Comparison of ENCODE assay signal across 10 mouse cellular contexts in the genomic region with DNA sequence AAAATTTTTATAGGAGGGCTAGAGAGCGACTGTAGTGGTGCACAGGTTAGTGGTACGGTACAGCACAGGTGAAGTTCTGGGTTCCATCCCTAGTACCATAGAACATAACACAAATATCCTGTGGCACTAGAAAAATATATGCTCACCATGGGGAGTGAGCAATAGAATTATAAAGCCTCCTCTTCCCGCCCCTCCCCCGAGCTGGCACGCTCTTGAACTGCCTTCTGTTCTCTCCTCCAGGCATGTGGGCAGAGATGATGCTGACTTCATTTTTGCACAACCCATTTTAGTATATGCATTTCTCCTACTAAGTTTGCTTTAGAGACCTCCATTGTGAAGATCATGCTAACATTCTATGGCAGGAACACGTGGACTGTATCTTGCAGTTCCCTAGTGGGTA.
DNase-seq lines count a peak whose midpoint lies in the region; ATAC-seq and TF ChIP-seq lines count a peak whose summit lies in the region.
"Had no signal": no experiment of that assay in that cellular context is flagged by ENCODE, and none has a peak within 500 bp of the region (broad histone marks: within the 10 kb centered on the region; RNA-seq: fewer than 3 reads in every experiment).

No protein-coding gene starts in this region.

- no peaks in the 10 kb centered on the region for H3K9me3 ChIP-seq in kidney, postnatal 0 days (replicated peaks; ENCODE audit: low read length)
- H3K9me3 ChIP-seq in intestine, postnatal 0 days (ENCODE audit: control insufficient read depth) = no peaks in the 10 kb centered on the region
- H3K9me3 ChIP-seq: embryonic facial prominence, embryonic 15.5 days had no signal

- H3K4me1 ChIP-seq in kidney, postnatal 0 days (replicated peaks; ENCODE audit: insufficient read depth, low read length) = 0 out of 2 replicates have a peak, but pooled peaks cover 2% of the 10 kb centered on the region
- no peaks in the 10 kb centered on the region for H3K4me1 ChIP-seq in intestine, postnatal 0 days (replicated peaks; ENCODE audit: control insufficient read depth, insufficient read depth, low read length)
- H3K4me1 ChIP-seq: embryonic facial prominence, embryonic 15.5 days had no signal

- no peak overlapping the region for H3K4me2 ChIP-seq in kidney, postnatal 0 days (ENCODE audit: low read length)
- H3K4me2 ChIP-seq in intestine, postnatal 0 days (replicated peaks; ENCODE audit: low read depth) = no peak overlapping the region
- H3K4me2 ChIP-seq: embryonic facial prominence, embryonic 15.5 days had no signal

- intact Hi-C loops in gastrocnemius, postnatal 36 days (cut with DNase I) = no loop called here

- peaks cover 16% of the 10 kb centered on the region for H3K36me3 ChIP-seq in kidney, postnatal 0 days (ENCODE audit: insufficient read depth, low read length)
- peaks cover 22% of the 10 kb centered on the region for H3K36me3 ChIP-seq in intestine, postnatal 0 days (ENCODE audit: control insufficient read depth, insufficient read depth)

- H3K4me3 ChIP-seq in kidney, postnatal 0 days (replicated peaks; ENCODE audit: low read depth, low read length) = no peak overlapping the region
- no peak overlapping the region for H3K4me3 ChIP-seq in intestine, postnatal 0 days (ENCODE audit: low read depth, low read length)
- H3K4me3 ChIP-seq: embryonic facial prominence, embryonic 15.5 days had no signal

- 91% methylated on average over 6 of the region's 6 CpGs for WGBS in kidney, postnatal 0 days
- WGBS in intestine, postnatal 0 days = 93% methylated on average over 6 of the region's 6 CpGs

- no peak for DNase-seq in kidney, postnatal 0 days (ENCODE audit: low spot score)
- DNase-seq in kidney, adult 9 months = no peak
- DNase-seq in cerebellum, adult 9-10 months = peak; percentile 58
- peak; percentile 76 to 82 for DNase-seq in layer of hippocampus, adult 8-10 months (ENCODE audit: low spot score in 2 of 2)
- DNase-seq in right cerebral cortex, adult 18-20 months = peak; percentile 87
- DNase-seq in thymus, postnatal 4 days = no peak
- no peak for DNase-seq in gastrocnemius, postnatal 36 days

- H3K27me3 ChIP-seq in kidney, postnatal 0 days (ENCODE audit: insufficient read depth, low read length) = no peaks in the 10 kb centered on the region
- no peaks in the 10 kb centered on the region for H3K27me3 ChIP-seq in intestine, postnatal 0 days (replicated peaks; ENCODE audit: control insufficient read depth, insufficient read depth, low read length)
- H3K27me3 ChIP-seq: CH12.LX; embryonic facial prominence, embryonic 15.5 days had no signal

- no peak overlapping the region for H3K9ac ChIP-seq in kidney, postnatal 0 days (ENCODE audit: low read depth, low read length)
- H3K9ac ChIP-seq in intestine, postnatal 0 days (ENCODE audit: low read depth, low read length) = no peak overlapping the region
- H3K9ac ChIP-seq: embryonic facial prominence, embryonic 15.5 days had no signal

- 0 out of 2 replicates have a peak, but pooled peaks have one; percentile 29 for ATAC-seq in kidney, postnatal 0 days (replicated peaks; ENCODE audit: low FRiP score, low read depth)
- ATAC-seq in intestine, postnatal 0 days = no peak

- no peak overlapping the region for H3K27ac ChIP-seq in kidney, postnatal 0 days
- H3K27ac ChIP-seq in intestine, postnatal 0 days (ENCODE audit: low read depth, low read length) = no peak overlapping the region
- H3K27ac ChIP-seq: embryonic facial prominence, embryonic 15.5 days had no signal

- TF ChIP-seq CTCF in kidney, postnatal 0 days (IDR thresholded peaks at IDR 0.05; ENCODE audit: low read depth) = no peak
- TF ChIP-seq CTCF in intestine, postnatal 0 days (IDR thresholded peaks at IDR 0.05; ENCODE audit: low read depth) = no peak

Comparison
In these comparisons a context has a peak if more than half of its experiments do, and no peak if none do; other contexts are left out.
1. DNase-seq: peak in cerebellum, adult 9-10 months (single experiment), layer of hippocampus, adult 8-10 months (2 of 2) and right cerebral cortex, adult 18-20 months (single experiment); none in kidney, postnatal 0 days (single experiment), kidney, adult 9 months (single experiment), thymus, postnatal 4 days (single experiment) and gastrocnemius, postnatal 36 days (0 of 2).